Comparison of ENCODE assay signal across 10 mouse cellular contexts in genomic region chr4:106855771-106856170, GRCm38 (mm10). TPM values are rescaled to one million over a fixed set of nuclear protein-coding genes. Genes with fewer than 3 reads are reported as not detected.
A peak's percentile ranks its signal among the peaks of the same experiment; 100 is the strongest.
DNase-seq lines count a peak whose midpoint lies in the region; ATAC-seq and TF ChIP-seq lines count a peak whose summit lies in the region.
"Had no signal": no experiment of that assay in that cellular context is flagged by ENCODE, and none has a peak within 500 bp of the region (broad histone marks: within the 10 kb centered on the region; RNA-seq: fewer than 3 reads in every experiment).

No protein-coding gene starts in this region.

- ATAC-seq in kidney, embryonic 16.5 days (ENCODE audit: low FRiP score, low TSS enrichment) = no peak
- ATAC-seq in forebrain, embryonic 12.5 days (ENCODE audit: low FRiP score) = peak; percentile 59
- 0 out of 2 replicates have a peak, but pooled peaks have one; percentile 9 for ATAC-seq in midbrain, embryonic 15.5 days (replicated peaks)
- ATAC-seq: inflammation-experienced regulatory T-cells, adult 6 months had no signal

- no peak overlapping the region for H3K4me3 ChIP-seq in kidney, embryonic 16.5 days (ENCODE audit: low read length)
- 0 out of 2 replicates have a peak overlapping the region, but pooled peaks have one; percentile 4 for H3K4me3 ChIP-seq in forebrain, embryonic 12.5 days (replicated peaks)
- H3K4me3 ChIP-seq in midbrain, embryonic 15.5 days = no peak overlapping the region

- peaks cover 47% of the 10 kb centered on the region for H3K4me1 ChIP-seq in kidney, embryonic 16.5 days (ENCODE audit: insufficient read depth, low read length)
- H3K4me1 ChIP-seq in forebrain, embryonic 12.5 days = peaks cover 35% of the 10 kb centered on the region
- peaks cover 26% of the 10 kb centered on the region for H3K4me1 ChIP-seq in midbrain, embryonic 15.5 days

- H3K9ac ChIP-seq in kidney, embryonic 16.5 days (replicated peaks; ENCODE audit: low read length) = peak overlapping the region; percentile 42; the same call in 1 of the 2 replicates
- no peak overlapping the region for H3K9ac ChIP-seq in forebrain, embryonic 12.5 days
- no peak overlapping the region for H3K9ac ChIP-seq in midbrain, embryonic 15.5 days

- H3K9me3 ChIP-seq in kidney, embryonic 16.5 days (ENCODE audit: low read length) = no peaks in the 10 kb centered on the region
- no peaks in the 10 kb centered on the region for H3K9me3 ChIP-seq in forebrain, embryonic 12.5 days
- H3K9me3 ChIP-seq in midbrain, embryonic 15.5 days = no peaks in the 10 kb centered on the region

- peak overlapping the region; percentile 33; the same call in 1 of the 2 replicates for H3K4me2 ChIP-seq in kidney, embryonic 16.5 days (replicated peaks; ENCODE audit: low read depth, low read length)
- peak overlapping the region; percentile 42 for H3K4me2 ChIP-seq in forebrain, embryonic 12.5 days
- 0 out of 2 replicates have a peak overlapping the region, but pooled peaks have one; percentile 6 for H3K4me2 ChIP-seq in midbrain, embryonic 15.5 days

- WGBS in kidney, embryonic 16.5 days = 13% methylated on average over 19 of the region's 19 CpGs
- WGBS in forebrain, embryonic 12.5 days = 4% methylated on average over 19 of the region's 19 CpGs
- 4% methylated on average over 19 of the region's 19 CpGs for WGBS in midbrain, embryonic 15.5 days

- no peaks in the 10 kb centered on the region for H3K27me3 ChIP-seq in kidney, embryonic 16.5 days (ENCODE audit: insufficient read depth, low read length)
- no peaks in the 10 kb centered on the region for H3K27me3 ChIP-seq in forebrain, embryonic 12.5 days
- no peaks in the 10 kb centered on the region for H3K27me3 ChIP-seq in midbrain, embryonic 15.5 days (replicated peaks)

- TF ChIP-seq POLR2A in brain, embryonic 14.5 days (IDR thresholded peaks at IDR 0.05; ENCODE audit: borderline replicate concordance, extremely low read depth, insufficient read depth, insufficient read length, poor library complexity, severe bottlenecking) = no peak

- no peak for DNase-seq in kidney, adult 8-10 months
- peak; percentile 70 for DNase-seq in brain, embryonic 14.5 days (ENCODE audit: low read depth)
- no peak for DNase-seq in testis, postnatal 10 days (ENCODE audit: low spot score)
- no peak for DNase-seq in cerebellum, adult 9-10 months
- DNase-seq: gastrocnemius, postnatal 14 days; lung, adult 2 months had no signal

- no peaks in the 10 kb centered on the region for H3K36me3 ChIP-seq in kidney, embryonic 16.5 days (ENCODE audit: insufficient read depth, low read length)
- no peaks in the 10 kb centered on the region for H3K36me3 ChIP-seq in forebrain, embryonic 12.5 days (replicated peaks)
- H3K36me3 ChIP-seq in midbrain, embryonic 15.5 days (replicated peaks) = no peaks in the 10 kb centered on the region

- no peak overlapping the region for H3K27ac ChIP-seq in kidney, embryonic 16.5 days (ENCODE audit: low read length)
- no peak overlapping the region; the same call in 1 of the 2 replicates for H3K27ac ChIP-seq in forebrain, embryonic 12.5 days
- no peak overlapping the region for H3K27ac ChIP-seq in midbrain, embryonic 15.5 days

- TF ChIP-seq CTCF in brain, embryonic 14.5 days (IDR thresholded peaks at IDR 0.05; ENCODE audit: borderline replicate concordance, extremely low read depth, insufficient read depth, insufficient read length) = no peak

RNA-seq across cellular contexts. Expression of gene Acot11, which starts 51.0 kb away (rescaled TPM):
- polyA plus RNA-seq in kidney, embryonic 16.5 days (2015; fragmentation: Nextera tagmentation; extraction: Ambion mirVana) = 2.8 and 2.9 TPM in 2 replicates
- 1.4 and 2.0 TPM in 2 replicates for polyA plus RNA-seq in brain, embryonic 14.5 days (2012; rRNA removed)
- 1.4 TPM in 2 replicates for polyA plus RNA-seq in forebrain, embryonic 12.5 days (2016; fragmentation: Nextera tagmentation; extraction: Ambion mirVana)
- polyA plus RNA-seq in midbrain, embryonic 15.5 days (2015; fragmentation: Nextera tagmentation; extraction: Ambion mirVana) = 2.2 TPM in 2 replicates

RNA-seq across cellular contexts. Expression of gene Ssbp3, which starts 54.7 kb away (rescaled TPM):
- polyA plus RNA-seq in kidney, embryonic 16.5 days (2015; fragmentation: Nextera tagmentation; extraction: Ambion mirVana) = 66.4 and 79.4 TPM in 2 replicates
- polyA plus RNA-seq in brain, embryonic 14.5 days (2012; rRNA removed) = 255 and 257 TPM in 2 replicates
- 198 and 214 TPM in 2 replicates for polyA plus RNA-seq in forebrain, embryonic 12.5 days (2016; fragmentation: Nextera tagmentation; extraction: Ambion mirVana)
- polyA plus RNA-seq in midbrain, embryonic 15.5 days (2015; fragmentation: Nextera tagmentation; extraction: Ambion mirVana) = 175 and 194 TPM in 2 replicates
